ENCODE assay signal across 11 mouse cellular contexts in genomic region chr11:69853994-69854393, GRCm38 (mm10). TPM values are rescaled to one million over a fixed set of nuclear protein-coding genes. Genes with fewer than 3 reads are reported as not detected.
A peak's percentile ranks its signal among the peaks of the same experiment; 100 is the strongest.
DNase-seq lines count a peak whose midpoint lies in the region; ATAC-seq and TF ChIP-seq lines count a peak whose summit lies in the region.
"Had no signal": no experiment of that assay in that cellular context is flagged by ENCODE, and none has a peak within 500 bp of the region (broad histone marks: within the 10 kb centered on the region; RNA-seq: fewer than 3 reads in every experiment).

No protein-coding gene starts in this region.

- H3K27ac ChIP-seq in gastrocnemius, adult 2 months: peak overlapping the region; percentile 43
- H3K27ac ChIP-seq in kidney, embryonic 15.5 days: 0 out of 2 replicates have a peak overlapping the region, but pooled peaks have one; percentile 18
- H3K27ac ChIP-seq: limb, embryonic 15.5 days had no signal

- 62% methylated on average over 7 of the region's 7 CpGs for WGBS in kidney, embryonic 15.5 days

- peaks cover 13% of the 10 kb centered on the region for H3K27me3 ChIP-seq in kidney, embryonic 15.5 days

- DNase-seq in gastrocnemius, adult 2 months: no peak
- no peak for DNase-seq in gastrocnemius, postnatal 14 days
- peak; percentile 24 for DNase-seq in retina, postnatal 1 day
- DNase-seq in retina, embryonic 14.5 days (ENCODE audit: low spot score): no peak
- peak; percentile 71 to 82 for DNase-seq in spleen, postnatal 36 days (ENCODE audit: low spot score in 2 of 2)
- no peak for DNase-seq in ovary, postnatal 36 days (ENCODE audit: low spot score)
- DNase-seq in frontal cortex, postnatal 10 days (ENCODE audit: low spot score in 2 of 2): no peak
- DNase-seq: cerebellum, adult 2 months; gastrocnemius, postnatal 25 days had no signal

- peaks cover 38% of the 10 kb centered on the region for H3K36me3 ChIP-seq in kidney, embryonic 15.5 days

- no peaks in the 10 kb centered on the region for H3K9me3 ChIP-seq in kidney, embryonic 15.5 days (replicated peaks)
- H3K9me3 ChIP-seq: limb, embryonic 15.5 days had no signal

- H3K4me2 ChIP-seq in kidney, embryonic 15.5 days: no peak overlapping the region
- H3K4me2 ChIP-seq: limb, embryonic 15.5 days had no signal

- H3K4me1 ChIP-seq in kidney, embryonic 15.5 days: peaks cover 27% of the 10 kb centered on the region

- TF ChIP-seq CTCF in gastrocnemius, adult 2 months (IDR thresholded peaks at IDR 0.05): no peak

- no peak overlapping the region for H3K4me3 ChIP-seq in gastrocnemius, adult 2 months
- no peak overlapping the region for H3K4me3 ChIP-seq in kidney, embryonic 15.5 days (replicated peaks)
- H3K4me3 ChIP-seq: limb, embryonic 15.5 days had no signal

- intact Hi-C loops in gastrocnemius, adult 2 months (cut with DNase I): no loop called here
- intact Hi-C loops in gastrocnemius, postnatal 14 days (cut with DNase I; ENCODE audit: low total_unique reads): no loop called here

- 0 out of 2 replicates have a peak, but pooled peaks have one; percentile 42 for ATAC-seq in kidney, embryonic 15.5 days (replicated peaks; ENCODE audit: low FRiP score)

- H3K9ac ChIP-seq in kidney, embryonic 15.5 days: no peak overlapping the region
- H3K9ac ChIP-seq: limb, embryonic 15.5 days had no signal

RNA-seq across cellular contexts. Expression of gene Tnk1, which starts 4.5 kb away (rescaled TPM):
- under 1 TPM in 1 of 2 experiments, not detected in 1; 0.11 TPM for total RNA-seq in gastrocnemius, adult 2 months (2021)
- under 1 TPM in 1 of 2 experiments, not detected in 1; 0.10 TPM for total RNA-seq in gastrocnemius, postnatal 14 days (2021)
- 5.8 and 7.3 TPM in 2 replicates for polyA plus RNA-seq in kidney, embryonic 15.5 days (2015; fragmentation: Nextera tagmentation; extraction: Ambion mirVana)

RNA-seq across cellular contexts. Expression of gene Plscr3, which starts 7.8 kb away (rescaled TPM):
- 10 to 100 TPM in 1 of 2 experiments, 1 to 10 TPM in 1; 9.6 to 13.0 TPM for total RNA-seq in gastrocnemius, adult 2 months (2021)
- total RNA-seq in gastrocnemius, postnatal 14 days (2021): 10 to 100 TPM; 16.5 to 22.4 TPM
- 96.5 and 105 TPM in 2 replicates for polyA plus RNA-seq in kidney, embryonic 15.5 days (2015; fragmentation: Nextera tagmentation; extraction: Ambion mirVana)

RNA-seq across cellular contexts. Expression of gene Tmem256, which starts 15.7 kb away (rescaled TPM):
- 100 to 1,000 TPM; 144 to 165 TPM for total RNA-seq in gastrocnemius, adult 2 months (2021)
- 100 to 1,000 TPM; 104 to 108 TPM for total RNA-seq in gastrocnemius, postnatal 14 days (2021)
- 409 and 443 TPM in 2 replicates for polyA plus RNA-seq in kidney, embryonic 15.5 days (2015; fragmentation: Nextera tagmentation; extraction: Ambion mirVana)

RNA-seq across cellular contexts. Expression of gene Nlgn2, which starts 16.4 kb away (rescaled TPM):
- total RNA-seq in gastrocnemius, adult 2 months (2021): 1 to 10 TPM; 2.3 to 2.7 TPM
- 1 to 10 TPM; 6.8 to 7.4 TPM for total RNA-seq in gastrocnemius, postnatal 14 days (2021)
- polyA plus RNA-seq in kidney, embryonic 15.5 days (2015; fragmentation: Nextera tagmentation; extraction: Ambion mirVana): 5.6 and 7.6 TPM in 2 replicates

RNA-seq across cellular contexts. Expression of gene Tmem95, which starts 23.8 kb away (rescaled TPM):
- not detected for total RNA-seq in gastrocnemius, adult 2 months (2021)
- not detected for total RNA-seq in gastrocnemius, postnatal 14 days (2021)
- 0.32 TPM in 1 of 2 replicates, not detected in the other for polyA plus RNA-seq in kidney, embryonic 15.5 days (2015; fragmentation: Nextera tagmentation; extraction: Ambion mirVana)
- total RNA-seq: gastrocnemius, postnatal 25 days had no signal
- polyA plus RNA-seq: cerebellum, adult 2 months had no signal

Comparison
In these comparisons a context has a peak if more than half of its experiments do, and no peak if none do; other contexts are left out.
1. DNase-seq: peak in retina, postnatal 1 day (single experiment) and spleen, postnatal 36 days (2 of 2); none in gastrocnemius, adult 2 months (single experiment), gastrocnemius, postnatal 14 days (single experiment), retina, embryonic 14.5 days (single experiment), ovary, postnatal 36 days (single experiment) and frontal cortex, postnatal 10 days (0 of 2).